Mouse (Mus musculus) hindbrain, postnatal 0 days (tissue): ENCODE results near the gene Olfr764-ps1. TPM values are rescaled to one million over a fixed set of nuclear protein-coding genes. Genes with fewer than 3 reads are reported as not detected.
"Not testable (repeated sequence)": the region's sequence is repeated elsewhere in the genome, so short reads cannot be mapped to it uniquely, and the experiment has no call there.

Experiments
- ATAC-seq: fragments of 200-750 bp; cut with Nextera tagmentation; 2 replicates; pipeline ENCODE4 v1.8.0; 2017; ENCODE audit warnings: mild to moderate bottlenecking, moderate TSS enrichment, moderate library complexity
- DNase-seq: peaks from one replicate; pipeline ENCODE4 v3.0.0-alpha.2; 2015; ENCODE audit warnings: low spot score
- H3K27ac ChIP-seq: fragments of 300-500 bp; sonication (generic); 2 replicates; pipeline ENCODE4 v1.5.1; 2014; ENCODE audit warnings: mild to moderate bottlenecking
- H3K27me3 ChIP-seq: fragments of 300-500 bp; sonication (generic); 2 replicates; pipeline ENCODE4 v1.6.1; 2014; ENCODE audit warnings: low read length, mixed read lengths; ENCODE audit not compliant: insufficient read depth
- H3K36me3 ChIP-seq: fragments of 300-500 bp; sonication (generic); 2 replicates; pipeline ENCODE4 v1.6.1; 2014; ENCODE audit warnings: low read length, mixed read lengths; ENCODE audit not compliant: insufficient read depth
- H3K4me1 ChIP-seq: fragments of 300-500 bp; sonication (generic); 2 replicates; pipeline ENCODE4 v1.6.1; 2014; ENCODE audit warnings: antibody characterized with exemption, low read length, mixed read lengths; ENCODE audit not compliant: insufficient read depth
- H3K4me2 ChIP-seq: fragments of 300-500 bp; sonication (generic); 2 replicates; pipeline ENCODE4 v1.6.1; 2014; ENCODE audit warnings: low read depth, mild to moderate bottlenecking, low read length, moderate library complexity, mixed read lengths
- H3K4me3 ChIP-seq: fragments of 300-500 bp; sonication (generic); 2 replicates; pipeline ENCODE4 v1.5.1; 2014; ENCODE audit warnings: low read length
- H3K9ac ChIP-seq: fragments of 300-500 bp; sonication (generic); replicated peaks from 2 replicates; pipeline ENCODE4 v1.6.1; 2014; ENCODE audit warnings: mild to moderate bottlenecking, low read length, moderate library complexity, mixed read lengths
- H3K9me3 ChIP-seq: fragments of 300-500 bp; sonication (generic); 2 replicates; pipeline ENCODE4 v1.6.1; 2016; ENCODE audit warnings: low read length, mixed read lengths
- CTCF ChIP-seq: IDR thresholded peaks from 2 replicates; pipeline ENCODE4 v1.5.1; 2016; ENCODE audit warnings: antibody characterized with exemption, control low read depth, low read depth
- WGBS: fragments of 180-500 bp; shearing (Covaris S2); extraction: QIAGEN DNeasy Blood & Tissue Kit; methylation state at CpG from one replicate; pipeline ENCODE4 v1.1.7; 2014; 5-methylcytosine and 5-hydroxymethylcytosine counted together
- polyA plus RNA-seq: library from polyadenylated mRNA; unstranded; fragments of >200 nt; fragmentation: Nextera tagmentation; extraction: Ambion mirVana; gene quantifications from 2 replicates; pipeline ENCODE4 v1.2.1, GENCODE M21; 2015
- total RNA-seq: library from RNA; depleted of rRNA; stranded (reverse); fragments of >200 nt; gene quantifications from 2 replicates; pipeline ENCODE4 v1.2.3, GENCODE M21; 2014

Olfr764-ps1 gene
- total and polyA plus RNA-seq, 2 experiments from 2014 or later, result not detected

DNA sequence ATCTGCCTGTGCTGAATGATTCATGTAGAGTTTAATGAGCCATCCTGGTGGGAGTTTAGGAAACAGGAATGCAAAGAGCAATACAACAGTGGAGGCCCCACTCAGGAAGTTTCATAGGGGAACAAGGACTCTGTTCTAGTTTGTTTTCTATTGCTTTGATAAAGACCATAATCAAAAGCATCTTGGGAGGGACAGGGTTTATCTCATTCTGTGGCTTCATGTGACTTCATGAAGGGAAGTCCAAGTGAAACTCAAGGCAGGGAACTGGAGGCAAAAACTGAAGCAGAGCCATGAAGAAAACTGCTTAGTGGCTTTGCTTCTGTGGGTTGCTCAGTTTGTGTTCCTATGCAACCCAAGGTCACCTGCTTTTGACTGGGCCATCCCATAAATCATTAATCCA lies 25.2 kb downstream of the Olfr764-ps1 start:
- no peaks in the 10 kb centered on the region for H3K36me3 ChIP-seq
- H3K4me1 ChIP-seq, result no peaks in the 10 kb centered on the region
- no peak overlapping the region for H3K4me2 ChIP-seq
- H3K4me3 ChIP-seq, result no peak overlapping the region
- ATAC-seq (no peak), DNase-seq (no peak)
- TF ChIP-seq CTCF, result no peak
- no peak overlapping the region for H3K9ac ChIP-seq
- H3K27ac ChIP-seq, result no peak overlapping the region
- no peaks in the 10 kb centered on the region for H3K27me3 ChIP-seq
- no peaks in the 10 kb centered on the region for H3K9me3 ChIP-seq

DNA sequence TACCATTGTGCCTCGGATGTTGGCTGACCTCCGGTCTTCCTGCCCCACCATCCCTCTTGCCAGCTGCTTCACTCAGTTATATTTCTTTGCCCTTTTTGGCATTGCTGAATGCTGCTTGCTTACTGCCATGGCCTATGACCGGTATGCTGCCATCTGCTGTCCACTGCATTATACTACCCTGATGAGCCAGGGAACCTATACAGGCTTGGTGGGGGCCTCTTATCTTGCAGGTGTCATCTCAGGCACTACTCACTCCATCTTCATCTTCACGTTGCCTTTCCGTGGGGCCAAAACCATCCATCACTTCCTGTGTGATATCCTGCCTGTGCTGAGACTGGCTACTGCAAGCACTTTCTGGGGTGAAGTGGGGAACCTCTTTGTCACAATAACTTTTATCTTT lies 28.2 kb downstream of the Olfr764-ps1 start:
- not testable (repeated sequence) for H3K4me3 ChIP-seq, H3K27me3 ChIP-seq, H3K4me2 ChIP-seq, H3K9me3 ChIP-seq, H3K27ac ChIP-seq, H3K36me3 ChIP-seq, H3K4me1 ChIP-seq, H3K9ac ChIP-seq, DNase-seq
- 0 out of 2 replicates have a peak, but pooled peaks have one; percentile 58 for ATAC-seq
- WGBS, result 44% methylated on average over 2 of the region's 5 CpGs

DNA sequence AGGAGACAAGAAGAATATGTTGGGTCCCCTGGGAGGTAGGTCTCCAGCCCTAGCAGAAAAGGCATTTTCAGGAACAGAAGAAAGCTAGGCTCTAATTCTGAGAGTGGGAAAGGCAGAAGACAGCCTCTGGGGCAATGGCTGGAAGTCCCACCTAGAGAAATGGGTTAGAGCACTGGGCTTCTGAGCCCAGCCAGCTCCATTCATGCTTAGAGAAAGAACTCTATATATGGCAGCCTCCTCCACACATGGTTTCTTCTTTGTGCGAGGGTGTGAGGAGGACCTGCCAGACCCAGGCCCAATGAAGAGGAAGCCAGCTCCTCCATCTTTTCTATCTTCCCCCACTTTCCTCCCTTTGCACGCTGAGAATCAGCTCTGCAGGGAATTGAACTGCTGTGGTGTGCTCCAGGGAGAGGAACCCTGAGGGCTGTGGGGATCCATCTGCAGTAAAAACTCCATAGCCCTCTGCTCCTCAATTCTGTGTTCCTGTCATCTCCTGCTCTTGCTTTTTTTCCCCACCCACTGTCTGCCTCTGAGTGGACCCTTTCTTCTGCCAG lies 29.3 kb downstream of the Olfr764-ps1 start, which contains the start of gene Olfr763:
Olfr763 (plus strand) TSS at position 504 of the 554 bp plus-strand sequence.
- Histone ChIP-seq H3K4me3 (no peak within 1 kb of the TSS), H3K4me2 (no peak within 1 kb of the TSS), H3K9ac (no peak within 1 kb of the TSS), H3K27ac (no peak within 1 kb of the TSS), H3K36me3 (no peaks in the 10 kb centered on the region), H3K4me1 (no peaks in the 10 kb centered on the region), H3K27me3 (no peaks in the 10 kb centered on the region), H3K9me3 (no peaks in the 10 kb centered on the region)
- DNase-seq, result no peak
- 44% methylated on average over 2 of the region's 2 CpGs for WGBS
- TF ChIP-seq CTCF, result no peak
- no peak for ATAC-seq

- Histone ChIP-seq H3K27me3 (no peaks in the 10 kb centered on the region), H3K36me3 (no peaks in the 10 kb centered on the region), H3K9ac (no peak overlapping the region), H3K4me2 (no peak overlapping the region), H3K9me3 (no peaks in the 10 kb centered on the region), H3K4me1 (no peaks in the 10 kb centered on the region), H3K4me3 (no peak overlapping the region), H3K27ac (no peak overlapping the region)
- DNase-seq, result no peak
- no peak for TF ChIP-seq CTCF
- ATAC-seq, result no peak
- 85% methylated on average over 14 of the region's 14 CpGs for WGBS
These were observed 35.4 kb downstream of the Olfr764-ps1 start for GRCm38 (mm10) chr10:129004032-129004920.

DNA sequence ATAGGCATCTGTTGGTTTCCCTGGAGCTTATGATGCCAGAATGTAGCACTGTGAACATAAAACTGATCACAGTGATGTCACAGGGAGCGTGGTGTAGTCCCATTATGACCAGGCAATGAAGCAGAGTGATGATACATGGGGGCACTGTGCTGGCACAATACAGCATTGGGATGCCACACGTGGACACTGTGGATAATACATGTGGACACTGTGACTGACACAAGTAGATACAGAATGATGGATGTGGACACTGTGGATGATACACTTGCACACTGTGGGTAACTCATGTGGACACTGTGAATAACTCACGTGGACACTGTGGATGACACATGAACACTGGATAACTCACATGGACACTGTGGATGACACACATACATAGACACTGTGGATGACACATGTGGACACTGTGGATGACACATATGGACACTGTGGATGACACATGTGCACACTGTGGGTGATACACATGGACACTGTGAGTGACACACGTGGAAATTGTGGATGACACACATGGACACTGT lies 43.1 kb downstream of the Olfr764-ps1 start:
- 76% methylated on average over 4 of the region's 4 CpGs for WGBS
- H3K36me3 ChIP-seq, result no peaks in the 10 kb centered on the region
- H3K27ac ChIP-seq, result no peak overlapping the region
- DNase-seq (no peak), ATAC-seq (no peak)
- H3K9me3 ChIP-seq, result no peaks in the 10 kb centered on the region
- H3K4me1 ChIP-seq, result no peaks in the 10 kb centered on the region
- H3K9ac ChIP-seq, result no peak overlapping the region
- no peak overlapping the region for H3K4me2 ChIP-seq
- no peak overlapping the region for H3K4me3 ChIP-seq
- H3K27me3 ChIP-seq, result no peaks in the 10 kb centered on the region
- TF ChIP-seq CTCF, result no peak

- DNase-seq, result no peak
- Histone ChIP-seq H3K36me3 (no peaks in the 10 kb centered on the region), H3K4me1 (no peaks in the 10 kb centered on the region), H3K27me3 (no peaks in the 10 kb centered on the region), H3K27ac (no peak overlapping the region), H3K9ac (no peak overlapping the region), H3K9me3 (no peaks in the 10 kb centered on the region), H3K4me3 (no peak overlapping the region), H3K4me2 (no peak overlapping the region)
- no peak for TF ChIP-seq CTCF
- no peak for ATAC-seq
- WGBS, result 100% methylated on average over 1 of the region's 1 CpGs
These were observed 43.9 kb downstream of the Olfr764-ps1 start for GRCm38 (mm10) chr10:128995796-128996195.

GRCm38 (mm10) chr10:128990994-128991393 lies 48.7 kb downstream of the Olfr764-ps1 start:
- Histone ChIP-seq H3K4me2 (no peak overlapping the region), H3K4me1 (no peaks in the 10 kb centered on the region), H3K4me3 (no peak overlapping the region), H3K27me3 (no peaks in the 10 kb centered on the region), H3K27ac (no peak overlapping the region), H3K9me3 (no peaks in the 10 kb centered on the region), H3K36me3 (no peaks in the 10 kb centered on the region), H3K9ac (no peak overlapping the region)
- TF ChIP-seq CTCF, result no peak
- ATAC-seq (no peak), DNase-seq (no peak)

- not testable (repeated sequence) for H3K4me2 ChIP-seq, H3K27ac ChIP-seq, H3K4me3 ChIP-seq, H3K9me3 ChIP-seq, H3K9ac ChIP-seq, H3K4me1 ChIP-seq, H3K27me3 ChIP-seq, DNase-seq, H3K36me3 ChIP-seq
- ATAC-seq, result peak; percentile 74; the same call in 1 of the 2 replicates
- 72% methylated on average over 6 of the region's 10 CpGs for WGBS
These were observed 49.4 kb downstream of the Olfr764-ps1 start for GRCm38 (mm10) chr10:128990129-128990850.

DNA sequence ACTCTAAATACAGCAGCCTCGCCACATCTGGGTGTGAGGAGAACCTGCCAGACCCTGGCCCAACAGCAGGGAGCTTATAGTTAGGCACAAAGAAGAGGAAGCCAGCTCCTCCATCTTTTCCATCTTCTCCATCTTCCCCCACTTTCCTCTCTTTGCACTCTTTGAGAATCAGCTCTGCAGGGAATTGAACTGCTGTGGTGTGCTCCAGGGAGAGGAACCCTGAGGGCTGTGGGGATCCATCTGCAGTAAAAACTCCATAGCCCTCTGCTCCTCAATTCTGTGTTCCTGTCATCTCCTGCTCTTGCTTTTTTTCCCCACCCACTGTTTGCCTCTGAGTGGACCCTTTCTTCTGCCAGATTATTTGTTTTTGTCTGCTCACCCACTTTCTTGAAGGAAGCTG lies 50.6 kb downstream of the Olfr764-ps1 start, which contains the start of gene Olfr9:
Olfr9 (plus strand) TSS at position 301 of the 400 bp plus-strand sequence.
- H3K9me3 ChIP-seq, H3K9ac ChIP-seq, H3K4me3 ChIP-seq, H3K4me2 ChIP-seq, H3K27me3 ChIP-seq, H3K4me1 ChIP-seq, ATAC-seq, DNase-seq, H3K36me3 ChIP-seq, H3K27ac ChIP-seq: not testable (repeated sequence)
- 62% methylated on average over 1 of the region's 1 CpGs for WGBS
